Mouse (Mus musculus): Measurements from ENCODE around the gene Gm11985. TPM values are rescaled to one million over a fixed set of nuclear protein-coding genes. Genes with fewer than 3 reads are reported as not detected.

The Gm11985 gene
- polyA plus RNA-seq, 1 experiment from 2014 or later = not detected

- H3K4me2 ChIP-seq (ENCODE audit: low read length) = no peak overlapping the region
- H3K27ac ChIP-seq (replicated peaks in 1 of 2; ENCODE audit: control insufficient read depth in 1 of 2, insufficient read depth in 1 of 2, low read depth in 2 of 2, low read length in 2 of 2) = no peak overlapping the region
- ATAC-seq (ENCODE audit: insufficient number of reproducible peaks, insufficient read depth, low FRiP score, low read depth) = no peak
- H3K27me3 ChIP-seq (ENCODE audit: control insufficient read depth, insufficient read depth, low read length) = no peaks in the 10 kb centered on the region
- WGBS = 69% methylated on average over 9 of the region's 9 CpGs
- no peak overlapping the region for H3K9ac ChIP-seq (ENCODE audit: low read length)
- H3K4me1 ChIP-seq (ENCODE audit: control insufficient read depth in 2 of 2, insufficient read depth in 2 of 2, low read length in 2 of 2) = peaks cover 0 to 2% of the 10 kb centered on the region in 2 experiments; a peak in 1 of 4 replicates
- no peaks in the 10 kb centered on the region for H3K36me3 ChIP-seq (ENCODE audit: control insufficient read depth, insufficient read depth, low read length)
- H3K4me3 ChIP-seq (ENCODE audit: control insufficient read depth in 1 of 2, insufficient read depth in 1 of 2, low read depth in 1 of 2, low read length in 2 of 2) = no peak overlapping the region
- no peaks in the 10 kb centered on the region for H3K9me3 ChIP-seq (ENCODE audit: control insufficient read depth, low read length)
These were observed 12.0 kb upstream of the Gm11985 start for GRCm38 (mm10) chr11:7200393-7200783.

GRCm38 (mm10) chr11:7199736-7200392, 11.5 kb upstream of the Gm11985 start:
- Histone ChIP-seq H3K4me3 (ENCODE audit: control insufficient read depth in 1 of 2, insufficient read depth in 1 of 2, low read depth in 1 of 2, low read length in 2 of 2) (no peak overlapping the region), H3K27ac (replicated peaks in 1 of 2; ENCODE audit: control insufficient read depth in 1 of 2, insufficient read depth in 1 of 2, low read depth in 2 of 2, low read length in 2 of 2) (no peak overlapping the region), H3K36me3 (ENCODE audit: control insufficient read depth, insufficient read depth, low read length) (no peaks in the 10 kb centered on the region), H3K27me3 (ENCODE audit: control insufficient read depth, insufficient read depth, low read length) (no peaks in the 10 kb centered on the region), H3K4me2 (ENCODE audit: low read length) (no peak overlapping the region), H3K4me1 (ENCODE audit: control insufficient read depth in 2 of 2, insufficient read depth in 2 of 2, low read length in 2 of 2) (peaks cover 0 to 2% of the 10 kb centered on the region in 2 experiments; a peak in 1 of 4 replicates), H3K9ac (ENCODE audit: low read length) (no peak overlapping the region), H3K9me3 (ENCODE audit: control insufficient read depth, low read length) (no peaks in the 10 kb centered on the region)
- no peak for ATAC-seq (ENCODE audit: insufficient number of reproducible peaks, insufficient read depth, low FRiP score, low read depth)
- 48% methylated on average over 14 of the region's 14 CpGs for WGBS

GRCm38 (mm10) chr11:7198481-7199256, 10.3 kb upstream of the Gm11985 start:
- H3K27me3 ChIP-seq (ENCODE audit: control insufficient read depth, insufficient read depth, low read length) = no peaks in the 10 kb centered on the region
- peaks cover 0 to 2% of the 10 kb centered on the region in 2 experiments; a peak in 1 of 4 replicates for H3K4me1 ChIP-seq (ENCODE audit: control insufficient read depth in 2 of 2, insufficient read depth in 2 of 2, low read length in 2 of 2)
- peak overlapping the region in 1 of 2 experiments; percentile 7; a peak in 1 of 4 replicates for H3K27ac ChIP-seq (replicated peaks in 1 of 2; ENCODE audit: control insufficient read depth in 1 of 2, insufficient read depth in 1 of 2, low read depth in 2 of 2, low read length in 2 of 2)
- H3K9ac ChIP-seq (ENCODE audit: low read length) = no peak overlapping the region
- peak; percentile 53; the same call in 1 of the 2 replicates for ATAC-seq (ENCODE audit: insufficient number of reproducible peaks, insufficient read depth, low FRiP score, low read depth)
- H3K4me3 ChIP-seq (ENCODE audit: control insufficient read depth in 1 of 2, insufficient read depth in 1 of 2, low read depth in 1 of 2, low read length in 2 of 2) = no peak overlapping the region
- 64% methylated on average over 10 of the region's 10 CpGs for WGBS
- no peak overlapping the region for H3K4me2 ChIP-seq (ENCODE audit: low read length)
- no peaks in the 10 kb centered on the region for H3K9me3 ChIP-seq (ENCODE audit: control insufficient read depth, low read length)
- no peaks in the 10 kb centered on the region for H3K36me3 ChIP-seq (ENCODE audit: control insufficient read depth, insufficient read depth, low read length)

GRCm38 (mm10) chr11:7198006-7198405, 9.6 kb upstream of the Gm11985 start:
- Histone ChIP-seq H3K27ac (replicated peaks in 1 of 2; ENCODE audit: control insufficient read depth in 1 of 2, insufficient read depth in 1 of 2, low read depth in 2 of 2, low read length in 2 of 2) (no peak overlapping the region), H3K36me3 (ENCODE audit: control insufficient read depth, insufficient read depth, low read length) (no peaks in the 10 kb centered on the region), H3K4me1 (ENCODE audit: control insufficient read depth in 2 of 2, insufficient read depth in 2 of 2, low read length in 2 of 2) (peaks cover 0 to 4% of the 10 kb centered on the region in 2 experiments; a peak in 1 of 4 replicates), H3K4me3 (ENCODE audit: control insufficient read depth in 1 of 2, insufficient read depth in 1 of 2, low read depth in 1 of 2, low read length in 2 of 2) (no peak overlapping the region), H3K27me3 (ENCODE audit: control insufficient read depth, insufficient read depth, low read length) (no peaks in the 10 kb centered on the region), H3K9me3 (ENCODE audit: control insufficient read depth, low read length) (no peaks in the 10 kb centered on the region), H3K4me2 (ENCODE audit: low read length) (no peak overlapping the region), H3K9ac (ENCODE audit: low read length) (no peak overlapping the region)
- 87% methylated on average over 19 of the region's 19 CpGs for WGBS
- no peak for ATAC-seq (ENCODE audit: insufficient number of reproducible peaks, insufficient read depth, low FRiP score, low read depth)

GRCm38 (mm10) chr11:7197491-7197941, 9.1 kb upstream of the Gm11985 start, which contains the start of gene Igfbp1:
Gene Igfbp1 (plus strand): TSS chr11:7197782.
- H3K9ac ChIP-seq (ENCODE audit: low read length) = no peak within 1 kb of the TSS
- no peaks in the 10 kb centered on the region for H3K9me3 ChIP-seq (ENCODE audit: control insufficient read depth, low read length)
- no peak within 1 kb of the TSS for H3K4me2 ChIP-seq (ENCODE audit: low read length)
- H3K4me1 ChIP-seq (ENCODE audit: control insufficient read depth in 2 of 2, insufficient read depth in 2 of 2, low read length in 2 of 2) = peaks cover 0 to 4% of the 10 kb centered on the region in 2 experiments; a peak in 1 of 4 replicates
- no peaks in the 10 kb centered on the region for H3K36me3 ChIP-seq (ENCODE audit: control insufficient read depth, insufficient read depth, low read length)
- H3K4me3 ChIP-seq (ENCODE audit: control insufficient read depth in 1 of 2, insufficient read depth in 1 of 2, low read depth in 1 of 2, low read length in 2 of 2) = no peak within 1 kb of the TSS
- no peaks in the 10 kb centered on the region for H3K27me3 ChIP-seq (ENCODE audit: control insufficient read depth, insufficient read depth, low read length)
- WGBS = 73% methylated on average over 12 of the region's 12 CpGs
- no peak for ATAC-seq (ENCODE audit: insufficient number of reproducible peaks, insufficient read depth, low FRiP score, low read depth)
- H3K27ac ChIP-seq (replicated peaks in 1 of 2; ENCODE audit: control insufficient read depth in 1 of 2, insufficient read depth in 1 of 2, low read depth in 2 of 2, low read length in 2 of 2) = peak within 1 kb of the TSS in 1 of 2 experiments; percentile 7; a peak in 1 of 4 replicates

GRCm38 (mm10) chr11:7195312-7195685, 6.9 kb upstream of the Gm11985 start:
- Histone ChIP-seq H3K4me3 (ENCODE audit: control insufficient read depth in 1 of 2, insufficient read depth in 1 of 2, low read depth in 1 of 2, low read length in 2 of 2) (no peak overlapping the region), H3K27me3 (ENCODE audit: control insufficient read depth, insufficient read depth, low read length) (no peaks in the 10 kb centered on the region), H3K27ac (replicated peaks in 1 of 2; ENCODE audit: control insufficient read depth in 1 of 2, insufficient read depth in 1 of 2, low read depth in 2 of 2, low read length in 2 of 2) (no peak overlapping the region), H3K4me2 (ENCODE audit: low read length) (no peak overlapping the region), H3K9ac (ENCODE audit: low read length) (no peak overlapping the region), H3K4me1 (ENCODE audit: control insufficient read depth in 2 of 2, insufficient read depth in 2 of 2, low read length in 2 of 2) (peaks cover 0 to 4% of the 10 kb centered on the region in 2 experiments; a peak in 1 of 4 replicates), H3K9me3 (ENCODE audit: control insufficient read depth, low read length) (no peaks in the 10 kb centered on the region), H3K36me3 (ENCODE audit: control insufficient read depth, insufficient read depth, low read length) (no peaks in the 10 kb centered on the region)
- WGBS = 81% methylated on average over 4 of the region's 4 CpGs
- no peak for ATAC-seq (ENCODE audit: insufficient number of reproducible peaks, insufficient read depth, low FRiP score, low read depth)

GRCm38 (mm10) chr11:7194432-7195311, 6.3 kb upstream of the Gm11985 start:
- WGBS = 90% methylated on average over 10 of the region's 10 CpGs

More at GRCm38 (mm10) chr11:7194432-7195311, 6.3 kb upstream of the Gm11985 start:
- Histone ChIP-seq H3K27me3 (ENCODE audit: control insufficient read depth, insufficient read depth, low read length) (no peaks in the 10 kb centered on the region), H3K9me3 (ENCODE audit: control insufficient read depth, low read length) (no peaks in the 10 kb centered on the region), H3K4me1 (ENCODE audit: control insufficient read depth in 2 of 2, insufficient read depth in 2 of 2, low read length in 2 of 2) (peaks cover 0 to 4% of the 10 kb centered on the region in 2 experiments; a peak in 1 of 4 replicates), H3K36me3 (ENCODE audit: control insufficient read depth, insufficient read depth, low read length) (no peaks in the 10 kb centered on the region), H3K4me3 (ENCODE audit: control insufficient read depth in 1 of 2, insufficient read depth in 1 of 2, low read depth in 1 of 2, low read length in 2 of 2) (no peak overlapping the region), H3K9ac (ENCODE audit: low read length) (no peak overlapping the region), H3K4me2 (ENCODE audit: low read length) (no peak overlapping the region), H3K27ac (replicated peaks in 1 of 2; ENCODE audit: control insufficient read depth in 1 of 2, insufficient read depth in 1 of 2, low read depth in 2 of 2, low read length in 2 of 2) (no peak overlapping the region)
- no peak for ATAC-seq (ENCODE audit: insufficient number of reproducible peaks, insufficient read depth, low FRiP score, low read depth)

Data from heart, embryonic 14.5 days (tissue).